Mouse (Mus musculus) spleen, adult 2 months (tissue): ENCODE measurements around the gene Alpk3.

Source experiments
- CTCF ChIP-seq: fragments of 200-500 bp; IDR thresholded peaks from 2 replicates; pipeline ENCODE4 v1.5.1; 2011; ENCODE audit warnings: mild to moderate bottlenecking, inconsistent platforms; ENCODE audit not compliant: insufficient read depth, insufficient read length, insufficient replicate concordance; ENCODE audit errors: extremely low read depth
- POLR2A ChIP-seq: fragments of 200-500 bp; IDR thresholded peaks from 2 replicates; pipeline ENCODE4 v1.6.1; 2011; ENCODE audit warnings: low read depth, low read length, inconsistent platforms

GRCm38 (mm10) chr7:81105525-81105924, 48.1 kb downstream of the Alpk3 start:
- TF ChIP-seq POLR2A (no peak), CTCF (no peak)
